Mouse (Mus musculus): ENCODE data around the gene Dnah8.
"Not testable (repeated sequence)": the region's sequence is repeated elsewhere in the genome, so short reads cannot be mapped to it uniquely, and the experiment has no call there.

The Dnah8 gene

DNA sequence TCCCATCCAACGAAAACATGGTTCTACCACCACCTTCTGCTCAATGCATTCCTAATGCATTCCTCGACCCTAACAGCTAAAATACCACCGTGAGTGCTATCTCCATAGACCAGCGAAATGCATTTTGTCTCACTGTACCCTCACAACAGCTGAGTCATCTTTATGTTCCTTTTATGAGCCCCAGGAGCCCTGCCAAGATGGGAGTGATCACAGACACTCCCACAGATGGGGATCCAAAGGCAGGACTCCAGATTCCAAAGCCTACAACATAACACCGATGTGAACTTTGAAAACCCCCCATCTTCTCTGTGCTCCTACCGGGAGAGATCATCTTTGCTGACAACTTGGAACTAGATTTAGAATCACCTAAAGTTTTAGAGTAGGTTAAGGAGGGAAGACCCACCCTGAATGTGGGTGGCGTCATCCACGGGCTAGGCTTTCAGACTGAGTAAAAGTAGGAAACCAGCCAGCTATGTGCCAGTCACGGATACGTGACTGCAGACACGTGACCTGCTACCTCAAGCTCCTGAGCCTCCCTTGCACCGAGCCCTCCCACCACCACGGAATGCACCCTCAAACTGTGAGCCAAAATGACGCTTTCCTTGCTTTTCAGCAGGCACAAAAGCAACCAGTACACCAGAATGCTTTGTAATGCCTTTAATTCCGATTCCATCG, 14.7 kb upstream of the Dnah8 start:
- no peak for DNase-seq (ENCODE audit: low spot score)

- DNase-seq (ENCODE audit: low spot score): no peak
Measured at GRCm38 (mm10) chr17:30609980-30610307, 14.2 kb upstream of the Dnah8 start.

DNA sequence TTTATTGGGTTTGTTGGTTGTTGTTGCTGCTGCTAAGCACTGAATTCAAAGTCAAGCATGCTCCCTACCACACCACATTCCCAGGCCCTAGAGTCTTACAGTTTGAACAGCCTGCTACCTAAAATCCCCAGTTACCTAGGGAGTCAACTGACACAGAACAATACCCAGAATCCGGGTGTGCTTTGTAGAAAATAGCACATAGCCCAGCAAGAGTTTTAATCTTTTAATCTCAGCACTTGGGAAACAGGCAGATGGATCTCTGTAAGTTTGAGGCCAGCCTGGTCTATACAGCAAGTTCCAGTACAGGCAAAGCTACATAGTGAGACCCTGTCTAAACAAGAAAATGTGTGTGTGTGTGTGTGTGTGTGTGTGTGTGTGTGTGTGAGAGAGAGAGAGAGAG, 13.4 kb upstream of the Dnah8 start:
- no peak for DNase-seq (ENCODE audit: low spot score)

DNA sequence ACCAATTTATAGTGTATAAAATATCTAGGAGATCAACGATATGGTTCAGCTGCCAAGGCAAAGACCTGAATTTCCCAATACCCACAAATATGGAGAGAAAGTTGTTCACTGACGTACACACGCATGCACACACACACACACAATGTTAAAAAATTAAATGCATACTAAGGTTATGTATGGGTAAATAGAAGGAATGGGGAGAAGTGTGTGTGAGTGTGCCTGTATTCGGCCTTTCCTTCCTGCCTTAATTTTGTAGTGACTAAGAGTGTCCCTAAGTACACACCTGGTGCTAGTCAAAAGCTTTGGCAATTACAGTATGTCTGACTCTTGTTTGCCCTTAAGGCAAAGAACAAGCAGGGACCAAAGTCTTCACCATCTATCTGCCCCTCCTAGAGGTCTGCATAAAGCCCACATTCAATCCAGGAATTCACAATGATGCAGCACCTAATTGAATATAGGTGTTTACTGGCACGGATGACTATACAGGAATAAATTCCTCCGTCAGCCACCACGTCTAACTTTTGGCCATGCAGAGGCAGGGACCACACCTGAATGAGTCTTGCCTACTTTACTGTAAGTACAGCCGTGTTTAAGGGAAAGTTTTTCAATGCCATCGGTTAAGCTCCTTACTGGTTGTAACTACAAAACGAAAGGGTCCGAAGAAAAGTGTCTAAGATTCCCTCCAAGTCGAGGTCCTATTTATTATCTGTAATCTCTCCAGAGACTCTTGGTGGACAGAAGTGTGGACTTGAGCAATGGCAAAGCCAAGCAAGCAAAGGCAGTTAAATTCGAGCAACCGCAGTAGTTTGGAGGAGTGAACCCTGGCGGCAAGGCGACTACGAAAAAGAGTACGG, 12.7 kb upstream of the Dnah8 start:
- no peak for DNase-seq (ENCODE audit: low spot score)

- peak; percentile 100 for DNase-seq (ENCODE audit: low spot score)
Measured at GRCm38 (mm10) chr17:30612075-30612859, 11.9 kb upstream of the Dnah8 start.

DNA sequence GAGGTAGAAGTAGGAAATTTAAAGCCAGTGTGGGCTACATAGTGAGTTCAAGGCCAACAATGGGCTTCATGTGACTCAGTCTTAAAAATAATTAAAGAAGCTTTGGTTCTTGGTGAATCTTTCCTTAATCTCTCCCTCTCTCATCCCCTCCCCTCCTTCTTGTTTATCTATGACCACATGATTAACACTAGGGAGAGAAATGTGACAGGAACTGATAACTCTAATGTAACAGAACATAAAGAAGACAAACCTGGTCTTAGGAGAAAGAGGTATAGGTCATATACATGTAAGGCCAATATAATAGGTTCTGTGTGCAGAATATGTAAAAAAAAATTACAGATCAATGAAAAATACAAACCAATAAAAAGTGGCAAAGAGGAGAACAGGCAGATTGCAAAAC, 10.8 kb upstream of the Dnah8 start:
- DNase-seq (ENCODE audit: low spot score): no peak

DNA sequence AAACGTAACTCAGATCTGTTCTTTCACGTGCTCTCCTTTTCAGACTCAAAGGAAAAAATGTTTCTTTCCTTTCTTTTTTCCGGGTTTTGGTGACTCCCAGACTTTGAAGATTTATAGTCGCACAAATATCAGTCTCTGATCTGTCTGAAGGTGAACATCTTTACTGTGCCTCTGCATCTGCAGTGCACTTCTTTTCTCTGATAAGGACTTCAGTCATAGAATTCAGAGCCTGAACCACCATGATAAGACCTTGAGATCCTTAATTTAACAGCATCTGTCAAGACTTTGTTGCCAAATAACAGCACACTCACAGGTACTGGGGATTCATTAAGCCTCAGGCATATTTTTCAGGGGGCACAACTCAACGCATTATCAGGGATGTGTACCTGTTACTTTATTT, 8.0 kb upstream of the Dnah8 start:
- DNase-seq (ENCODE audit: low spot score): no peak

- DNase-seq (ENCODE audit: low spot score): no peak
Measured at GRCm38 (mm10) chr17:30618136-30618891, 5.8 kb upstream of the Dnah8 start.

GRCm38 (mm10) chr17:30619153-30619552, 5.0 kb upstream of the Dnah8 start:
- no peak for DNase-seq (ENCODE audit: low spot score)

DNA sequence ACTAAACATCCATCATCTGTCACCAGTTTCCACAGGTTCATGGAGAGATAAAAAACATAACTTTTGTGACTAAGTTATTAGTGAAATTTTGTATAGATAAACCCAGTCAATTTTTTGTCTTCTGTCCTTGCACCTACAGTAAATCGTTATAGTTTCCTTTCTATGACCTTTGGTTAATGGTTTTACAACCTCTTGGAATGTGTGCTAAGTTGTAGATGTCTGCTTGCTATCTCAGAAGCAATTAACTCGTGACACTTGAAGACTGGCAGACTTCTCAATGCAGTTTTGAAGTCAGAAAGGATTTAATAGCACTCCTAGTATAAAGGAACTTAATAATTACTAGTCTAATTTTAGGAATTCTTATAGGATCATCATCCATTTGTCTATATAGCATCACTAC, 3.6 kb upstream of the Dnah8 start:
- DNase-seq (ENCODE audit: low spot score): no peak

DNA sequence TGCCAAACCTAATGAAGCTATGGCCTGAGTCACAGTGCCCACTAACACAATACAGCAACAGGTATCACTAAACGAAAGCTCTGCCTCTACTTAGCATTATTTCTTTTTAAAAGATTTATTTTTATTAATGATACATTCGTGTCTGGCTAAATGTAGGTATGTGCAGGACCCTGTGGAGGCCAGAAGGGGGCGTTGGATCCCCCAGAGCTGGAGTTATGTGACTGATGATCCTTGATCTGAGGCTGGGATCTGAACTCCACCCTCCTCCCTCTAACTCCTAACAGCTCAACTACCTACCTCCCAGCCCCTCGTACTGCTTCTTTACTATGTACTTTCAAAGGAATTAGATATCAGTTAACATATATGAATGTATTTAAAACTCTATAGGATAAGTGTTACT, 2.7 kb upstream of the Dnah8 start:
- no peak for DNase-seq (ENCODE audit: low spot score)

GRCm38 (mm10) chr17:30623200-30623599, 954 bp upstream of the Dnah8 start:
- no peak for DNase-seq (ENCODE audit: low spot score)

- DNase-seq (ENCODE audit: low spot score): not testable (repeated sequence)
Measured at GRCm38 (mm10) chr17:30626719-30627118, 2.6 kb downstream of the Dnah8 start, which contains the start of gene Glo1. Gene Glo1, minus strand, starts transcription at chr17:30626871.

DNA sequence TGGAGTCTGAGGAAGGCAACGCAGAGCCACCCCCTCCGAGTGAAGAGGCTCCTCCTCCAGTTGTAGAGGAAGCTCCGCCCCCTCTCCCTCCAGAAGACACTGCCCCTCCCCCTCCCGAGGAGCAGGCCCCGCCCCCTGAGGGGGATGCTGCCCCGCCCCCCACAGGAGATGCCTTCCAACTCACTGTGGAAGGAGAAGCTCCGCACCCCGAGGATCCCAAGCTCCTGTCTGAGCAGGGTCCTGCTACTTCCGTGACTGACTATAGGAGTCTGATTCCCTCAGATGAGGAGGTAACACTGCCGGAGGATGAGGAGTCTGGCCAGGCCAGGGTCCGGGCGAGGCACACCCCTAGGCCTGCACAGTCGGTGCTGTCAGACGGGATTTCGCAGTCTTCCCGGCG, 11.2 kb downstream of the Dnah8 start:
- DNase-seq (ENCODE audit: low spot score): no peak

GRCm38 (mm10) chr17:30637714-30638113, 13.6 kb downstream of the Dnah8 start:
- DNase-seq (ENCODE audit: low spot score): no peak

GRCm38 (mm10) chr17:30638996-30639395, 14.8 kb downstream of the Dnah8 start:
- DNase-seq (ENCODE audit: low spot score): no peak

DNA sequence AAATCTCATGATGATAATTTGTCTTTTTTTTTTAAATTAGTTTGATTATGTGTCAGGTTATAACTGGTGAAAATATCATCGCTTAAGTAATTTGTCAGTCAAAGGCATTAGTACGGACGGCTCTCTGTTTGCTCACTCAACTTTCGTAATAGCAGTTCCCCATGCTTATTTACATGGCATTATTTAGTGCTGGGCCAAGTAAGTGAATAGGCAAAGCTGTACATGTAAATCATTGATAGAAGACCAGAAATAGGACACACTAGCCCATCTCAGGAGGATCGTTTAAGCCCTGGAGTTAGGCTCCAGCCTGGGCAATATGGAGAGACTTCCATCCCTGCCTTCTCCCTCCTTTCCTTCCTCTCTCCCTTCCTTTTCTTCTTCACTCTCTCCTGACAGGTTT, 16.7 kb downstream of the Dnah8 start:
- no peak for DNase-seq (ENCODE audit: low spot score)

DNA sequence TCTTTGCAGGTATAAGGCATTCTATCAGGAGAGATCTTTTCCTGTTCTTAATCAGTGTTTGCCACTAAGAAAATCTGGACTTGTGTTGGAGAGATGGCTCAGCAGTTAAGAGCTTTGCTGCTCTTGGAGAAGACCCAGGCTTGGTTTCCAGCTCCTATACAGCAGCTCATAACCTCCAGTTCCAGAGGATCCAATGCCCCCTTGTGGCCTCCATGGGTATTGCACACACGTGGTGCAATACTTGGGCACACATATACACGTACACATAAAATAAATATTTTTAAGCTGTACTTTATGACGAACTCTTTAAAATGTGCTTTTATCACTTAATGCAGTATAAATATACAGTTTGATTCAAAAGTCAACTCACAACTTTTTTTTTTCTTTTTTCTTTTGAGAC, 24.6 kb downstream of the Dnah8 start:
- DNase-seq (ENCODE audit: low spot score): no peak

GRCm38 (mm10) chr17:30653010-30653409, 28.9 kb downstream of the Dnah8 start:
- DNase-seq (ENCODE audit: low spot score): no peak

DNA sequence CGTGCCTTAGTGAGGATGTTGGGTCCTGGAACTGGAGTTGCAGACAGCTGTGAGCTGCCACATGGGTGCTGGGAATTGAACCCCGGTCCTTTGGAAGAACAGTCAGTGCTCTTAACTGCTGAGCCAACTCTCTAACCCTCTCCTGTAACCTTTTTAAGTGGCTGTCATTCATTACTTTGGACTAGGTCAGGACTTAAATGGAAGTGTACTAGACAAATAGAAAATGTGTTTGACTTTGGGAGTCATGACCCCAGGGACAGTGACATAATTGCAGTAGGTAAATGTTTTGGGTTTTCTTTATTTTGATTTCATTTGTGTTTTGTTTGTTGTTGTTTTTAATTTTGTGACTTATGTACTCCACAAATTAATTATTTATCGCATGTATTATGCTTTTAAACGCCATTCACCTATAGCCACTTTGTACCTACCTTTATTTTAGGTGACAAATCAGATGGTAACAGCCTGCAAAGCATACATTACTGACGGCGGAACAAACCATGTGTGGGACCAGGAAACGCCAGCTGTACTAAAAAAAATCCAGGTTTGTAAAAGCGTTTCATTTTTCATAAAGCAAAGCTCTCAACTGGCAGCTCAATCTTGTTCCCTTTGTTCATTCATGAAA, 33.5 kb downstream of the Dnah8 start:
- no peak for DNase-seq (ENCODE audit: low spot score)

DNA sequence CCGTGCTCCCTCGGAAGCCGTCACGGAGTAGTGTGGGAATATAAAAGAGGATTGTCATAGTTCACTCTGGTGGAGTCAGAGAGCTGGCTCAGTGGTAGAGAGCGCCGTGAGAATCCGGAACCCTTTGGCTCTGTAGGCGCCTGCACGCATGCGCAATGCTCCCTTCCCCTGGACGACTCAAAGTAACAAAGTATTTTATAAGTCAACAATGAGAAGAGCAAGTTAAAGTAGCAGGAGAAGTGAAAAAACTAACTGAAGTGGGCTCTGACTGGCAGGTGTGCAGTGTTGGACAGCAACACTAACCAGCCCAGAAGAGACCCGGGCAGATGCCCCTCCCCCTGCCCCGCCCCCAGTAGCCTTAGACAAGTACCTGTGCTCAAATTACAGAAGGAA, 34.0 kb downstream of the Dnah8 start:
- peak; percentile 72 for DNase-seq (ENCODE audit: low spot score)

GRCm38 (mm10) chr17:30662131-30662530, 38.0 kb downstream of the Dnah8 start:
- no peak for DNase-seq (ENCODE audit: low spot score)
